Mouse (Mus musculus) bone marrow macrophage, adult 2 months (primary cell): ENCODE results near the gene Tec. TPM values are rescaled to one million over a fixed set of nuclear protein-coding genes. Genes with fewer than 3 reads are reported as not detected.

ENCODE experiments used
- H3K27ac ChIP-seq: 2 replicates; pipeline ENCODE4 v1.5.1; 2012; ENCODE audit warnings: low read depth, low read length; ENCODE audit not compliant: insufficient read depth
- H3K4me1 ChIP-seq: 2 replicates; pipeline ENCODE4 v1.6.1; 2012; ENCODE audit warnings: low read length; ENCODE audit not compliant: control insufficient read depth, insufficient read depth
- H3K4me3 ChIP-seq: 2 replicates; pipeline ENCODE4 v1.5.1; 2012; ENCODE audit warnings: mild to moderate bottlenecking, low read length, moderate library complexity; ENCODE audit not compliant: insufficient read depth
- CTCF ChIP-seq: IDR thresholded peaks from 2 replicates; pipeline ENCODE4 v1.5.1; 2012; ENCODE audit warnings: low read depth, mild to moderate bottlenecking, low read length, moderate library complexity
- POLR2A ChIP-seq: IDR thresholded peaks from 2 replicates; pipeline ENCODE4 v1.6.1; 2012; ENCODE audit warnings: mild to moderate bottlenecking, low read depth, low read length, borderline replicate concordance
- polyA plus RNA-seq: library from polyadenylated mRNA; stranded (reverse); fragments of >200 nt; gene quantifications from 2 replicates; pipeline ENCODE4 v1.2.4, GENCODE M21; 2012; ENCODE audit not compliant: missing spikeins, insufficient read depth, insufficient read length

The Tec gene
- polyA plus RNA-seq, 1 experiment, result 71.7 TPM

- TF ChIP-seq CTCF (no peak), POLR2A (no peak)
- no peak overlapping the region for H3K4me3 ChIP-seq
- H3K27ac ChIP-seq, result peak overlapping the region; percentile 68
- peaks cover 71% of the 10 kb centered on the region for H3K4me1 ChIP-seq
These were observed 52.9 kb downstream of the Tec start for GRCm38 (mm10) chr5:72815361-72815760.

GRCm38 (mm10) chr5:72814072-72814471 is 54.2 kb downstream of the Tec start:
- TF ChIP-seq CTCF (no peak), POLR2A (no peak)
- Histone ChIP-seq H3K4me3 (no peak overlapping the region), H3K27ac (peak overlapping the region; percentile 92), H3K4me1 (peaks cover 71% of the 10 kb centered on the region)

GRCm38 (mm10) chr5:72812908-72813307 is 55.4 kb downstream of the Tec start:
- H3K4me3 ChIP-seq, result no peak overlapping the region
- peak overlapping the region; percentile 92 for H3K27ac ChIP-seq
- TF ChIP-seq CTCF, result no peak
- no peak for TF ChIP-seq POLR2A
- peaks cover 75% of the 10 kb centered on the region for H3K4me1 ChIP-seq

- Histone ChIP-seq H3K4me3 (no peak overlapping the region), H3K27ac (peak overlapping the region; percentile 99), H3K4me1 (peaks cover 74% of the 10 kb centered on the region)
- TF ChIP-seq POLR2A (no peak), CTCF (no peak)
These were observed 56.0 kb downstream of the Tec start for GRCm38 (mm10) chr5:72812328-72812727.

- H3K27ac ChIP-seq, result peak overlapping the region; percentile 99
- H3K4me3 ChIP-seq, result no peak overlapping the region
- TF ChIP-seq POLR2A (no peak), CTCF (0 out of 2 replicates have a peak, but pooled peaks have one; percentile 7)
- H3K4me1 ChIP-seq, result peaks cover 69% of the 10 kb centered on the region
These were observed 56.9 kb downstream of the Tec start for GRCm38 (mm10) chr5:72811397-72811796.

- Histone ChIP-seq H3K4me1 (peaks cover 66% of the 10 kb centered on the region), H3K4me3 (no peak overlapping the region), H3K27ac (peak overlapping the region; percentile 99)
- no peak for TF ChIP-seq CTCF
- TF ChIP-seq POLR2A, result no peak
These were observed 57.3 kb downstream of the Tec start for GRCm38 (mm10) chr5:72810990-72811389.

GRCm38 (mm10) chr5:72809480-72809879 is 58.8 kb downstream of the Tec start:
- H3K4me3 ChIP-seq, result no peak overlapping the region
- TF ChIP-seq POLR2A, result no peak
- TF ChIP-seq CTCF, result no peak
- peaks cover 62% of the 10 kb centered on the region for H3K4me1 ChIP-seq
- H3K27ac ChIP-seq, result no peak overlapping the region

GRCm38 (mm10) chr5:72808456-72809111 is 59.7 kb downstream of the Tec start:
- Histone ChIP-seq H3K27ac (no peak overlapping the region), H3K4me3 (no peak overlapping the region), H3K4me1 (peaks cover 63% of the 10 kb centered on the region)
- no peak for TF ChIP-seq POLR2A
- TF ChIP-seq CTCF, result no peak

- no peak overlapping the region for H3K4me3 ChIP-seq
- peaks cover 64% of the 10 kb centered on the region for H3K4me1 ChIP-seq
- H3K27ac ChIP-seq, result peak overlapping the region; percentile 92
- TF ChIP-seq POLR2A, result no peak
- no peak for TF ChIP-seq CTCF
These were observed 65.4 kb downstream of the Tec start for GRCm38 (mm10) chr5:72802851-72803250.

GRCm38 (mm10) chr5:72798563-72798962 is 69.7 kb downstream of the Tec start:
- H3K4me3 ChIP-seq, result no peak overlapping the region
- peaks cover 76% of the 10 kb centered on the region for H3K4me1 ChIP-seq
- TF ChIP-seq POLR2A (no peak), CTCF (no peak)
- no peak overlapping the region for H3K27ac ChIP-seq
